Mouse (Mus musculus) c-Kit-negative CD71-positive TER-119-positive erythroid progenitor cells, embryonic 14.5 days (primary cell): ENCODE measurements around the gene Rcan1.

Source experiments
- DNase-seq: peaks from one replicate; pipeline ENCODE4 v3.0.0-alpha.2; 2013; ENCODE audit warnings: low read depth, low spot score

Gene Rcan1

DNA sequence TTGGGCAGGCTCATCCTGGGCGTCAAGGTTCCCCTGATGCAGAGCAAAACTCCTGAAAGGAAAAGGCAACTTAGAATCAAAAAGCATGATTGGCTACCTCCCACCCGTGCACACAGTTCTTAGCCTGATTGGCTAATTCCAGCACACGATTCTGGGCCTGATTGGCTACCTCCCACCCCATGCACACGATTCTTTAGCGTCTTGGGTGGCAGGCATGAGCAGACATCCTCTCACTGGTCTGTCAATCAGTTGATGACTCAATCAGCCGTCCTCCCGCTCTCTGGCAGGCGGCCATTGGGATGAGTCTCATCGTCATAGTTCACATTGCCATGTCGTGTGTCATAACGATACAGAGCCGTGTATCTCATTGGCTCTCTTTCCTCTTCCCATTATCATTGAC, 121.7 kb downstream of the Rcan1 start:
- no peak for DNase-seq

- DNase-seq: no peak
These were observed 124.3 kb downstream of the Rcan1 start for GRCm38 (mm10) chr16:92346297-92346916.

GRCm38 (mm10) chr16:92345177-92345576, 125.5 kb downstream of the Rcan1 start:
- no peak for DNase-seq
